In the genomic region with DNA sequence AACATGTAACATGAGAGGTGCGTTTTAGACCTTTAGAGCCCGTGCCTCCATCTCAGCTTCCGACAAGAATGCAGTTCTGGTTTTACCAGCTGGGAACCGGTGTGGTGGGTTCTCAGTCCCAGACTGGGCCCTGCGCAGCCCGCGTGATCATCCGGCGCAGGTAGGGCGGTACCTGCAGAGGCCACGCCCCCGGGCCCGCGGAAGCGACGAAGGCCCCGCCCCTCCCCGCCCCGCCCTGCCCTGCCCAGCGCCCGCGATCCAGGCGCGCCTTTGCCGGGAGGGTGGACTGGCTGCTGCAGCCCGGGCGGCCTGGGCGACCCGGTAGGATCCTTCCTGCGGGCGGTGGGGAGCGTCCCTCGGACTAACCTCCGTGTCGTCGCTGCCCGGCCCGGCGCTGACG, we compare ENCODE assay signal across 8 mouse cellular contexts. TPM values are rescaled to one million over a fixed set of nuclear protein-coding genes. Genes with fewer than 3 reads are reported as not detected.
DNase-seq lines count a peak whose midpoint lies in the region; ATAC-seq and TF ChIP-seq lines count a peak whose summit lies in the region.
"Not testable (repeated sequence)": the region's sequence is repeated elsewhere in the genome, so short reads cannot be mapped to it uniquely, and the experiment has no call there.

Fam177a (plus strand) TSS at position 228 of the 400 bp plus-strand sequence.

- not testable (repeated sequence) for TF ChIP-seq CTCF in bone marrow, adult 2 months (IDR thresholded peaks at IDR 0.05; ENCODE audit: control insufficient read depth, insufficient read depth, low read length); hindbrain, postnatal 0 days (IDR thresholded peaks at IDR 0.05; ENCODE audit: low read depth); left cerebral cortex, adult 2 months (IDR thresholded peaks at IDR 0.05); liver, embryonic 14.5 days (IDR thresholded peaks at IDR 0.05; ENCODE audit: low read depth); stomach, postnatal 0 days (IDR thresholded peaks at IDR 0.05; ENCODE audit: low read depth)

- not testable (repeated sequence) for H3K36me3 ChIP-seq in forebrain, embryonic 11.5 days (ENCODE audit: control insufficient read depth, insufficient read depth, low read length); heart, embryonic 14.5 days (ENCODE audit: control insufficient read depth, insufficient read depth, low read length); hindbrain, postnatal 0 days (ENCODE audit: insufficient read depth, low read length); liver, embryonic 14.5 days (replicated peaks; ENCODE audit: control insufficient read depth, insufficient read depth, low read depth); midbrain, embryonic 13.5 days; stomach, postnatal 0 days (ENCODE audit: control insufficient read depth, insufficient read depth, low read length)

- not testable (repeated sequence) for H3K27me3 ChIP-seq in forebrain, embryonic 11.5 days (ENCODE audit: control insufficient read depth, insufficient read depth, low read length); heart, embryonic 14.5 days (ENCODE audit: control insufficient read depth, insufficient read depth, low read length); hindbrain, postnatal 0 days (ENCODE audit: insufficient read depth, low read length); liver, embryonic 14.5 days (ENCODE audit: control insufficient read depth, insufficient read depth, low read length); midbrain, embryonic 13.5 days; stomach, postnatal 0 days (ENCODE audit: control insufficient read depth, insufficient read depth, low read length)

- not testable (repeated sequence) for H3K27ac ChIP-seq in bone marrow, adult 2 months (ENCODE audit: control insufficient read depth, insufficient read depth, low read depth, low read length, poor library complexity); forebrain, embryonic 11.5 days (ENCODE audit: low read depth, low read length); heart, embryonic 14.5 days (replicated peaks in 1 of 2; ENCODE audit: control insufficient read depth in 1 of 2, insufficient read depth in 1 of 2, low read depth in 2 of 2, low read length in 2 of 2); hindbrain, postnatal 0 days; left cerebral cortex, adult 2 months; liver, embryonic 14.5 days; midbrain, embryonic 13.5 days; stomach, postnatal 0 days (replicated peaks)

- not testable (repeated sequence) for H3K9ac ChIP-seq in forebrain, embryonic 11.5 days (ENCODE audit: low read length); heart, embryonic 14.5 days (ENCODE audit: low read length); hindbrain, postnatal 0 days (replicated peaks; ENCODE audit: low read length); liver, embryonic 14.5 days (replicated peaks); midbrain, embryonic 13.5 days (replicated peaks); stomach, postnatal 0 days (ENCODE audit: low read length)

- H3K4me2 ChIP-seq in forebrain, embryonic 11.5 days (ENCODE audit: low read depth, low read length, severe bottlenecking); heart, embryonic 14.5 days (ENCODE audit: low read length); hindbrain, postnatal 0 days (ENCODE audit: low read depth, low read length); liver, embryonic 14.5 days (ENCODE audit: low read depth); midbrain, embryonic 13.5 days (replicated peaks); stomach, postnatal 0 days (replicated peaks; ENCODE audit: low read depth): not testable (repeated sequence)

- not testable (repeated sequence) for H3K4me3 ChIP-seq in bone marrow, adult 2 months (replicated peaks; ENCODE audit: control insufficient read depth, low read depth, low read length); forebrain, embryonic 11.5 days (ENCODE audit: low read depth, low read length); heart, embryonic 14.5 days (ENCODE audit: control insufficient read depth in 1 of 2, insufficient read depth in 1 of 2, low read depth in 1 of 2, low read length in 2 of 2); hindbrain, postnatal 0 days (ENCODE audit: low read length); left cerebral cortex, adult 2 months; liver, embryonic 14.5 days (ENCODE audit: insufficient read depth in 1 of 2, low read depth in 2 of 2, low read length in 2 of 2); midbrain, embryonic 13.5 days (replicated peaks); stomach, postnatal 0 days (ENCODE audit: low read depth, low read length)

- not testable (repeated sequence) for H3K9me3 ChIP-seq in forebrain, embryonic 11.5 days (ENCODE audit: control insufficient read depth, low read length); heart, embryonic 14.5 days (ENCODE audit: control insufficient read depth, low read length); hindbrain, postnatal 0 days (ENCODE audit: low read length); liver, embryonic 14.5 days (ENCODE audit: control insufficient read depth, low read length); midbrain, embryonic 13.5 days; stomach, postnatal 0 days (ENCODE audit: control insufficient read depth, low read length)

- intact Hi-C loops in left cerebral cortex, adult 2 months (cut with DNase I) = not testable (repeated sequence)

- DNase-seq in forebrain, embryonic 11.5 days (ENCODE audit: low spot score); hindbrain, postnatal 0 days (ENCODE audit: low spot score); left cerebral cortex, adult 2 months (ENCODE audit: extremely low spot score in 1 of 2, low spot score in 2 of 2); liver, embryonic 14.5 days (ENCODE audit: low read depth in 3 of 3, low spot score in 3 of 3); stomach, postnatal 0 days (ENCODE audit: low spot score): not testable (repeated sequence)

- TF ChIP-seq EP300 in liver, embryonic 14.5 days (IDR thresholded peaks at IDR 0.05; ENCODE audit: low read depth); stomach, postnatal 0 days (optimal IDR thresholded peaks at IDR 0.05): not testable (repeated sequence)

- ATAC-seq in forebrain, embryonic 11.5 days (replicated peaks; ENCODE audit: low FRiP score) = peak; percentile 99
- peak; percentile 93 for ATAC-seq in heart, embryonic 14.5 days (ENCODE audit: insufficient number of reproducible peaks, insufficient read depth, low FRiP score, low read depth)
- peak; percentile 98 for ATAC-seq in hindbrain, postnatal 0 days
- peak; percentile 97 for ATAC-seq in liver, embryonic 14.5 days (ENCODE audit: insufficient read depth)
- peak; percentile 96 for ATAC-seq in midbrain, embryonic 13.5 days
- ATAC-seq in stomach, postnatal 0 days (ENCODE audit: low FRiP score, low TSS enrichment) = peak; percentile 99

- TF ChIP-seq POLR2A in bone marrow, adult 2 months (IDR thresholded peaks at IDR 0.05; ENCODE audit: borderline replicate concordance, control insufficient read depth, low read depth, low read length) = not testable (repeated sequence)

- no CpG with 5 or more reads among the region's 40 CpGs for WGBS in bone marrow, adult 2 months
- WGBS in forebrain, embryonic 11.5 days = no CpG with 5 or more reads among the region's 40 CpGs
- WGBS in heart, embryonic 14.5 days = no CpG with 5 or more reads among the region's 40 CpGs
- no CpG with 5 or more reads among the region's 40 CpGs for WGBS in hindbrain, postnatal 0 days
- WGBS in liver, embryonic 14.5 days (ENCODE audit: insufficient replicate concordance) = no CpG with 5 or more reads among the region's 40 CpGs
- WGBS in midbrain, embryonic 13.5 days = no CpG with 5 or more reads among the region's 40 CpGs
- no CpG with 5 or more reads among the region's 40 CpGs for WGBS in stomach, postnatal 0 days

- H3K4me1 ChIP-seq in bone marrow, adult 2 months (ENCODE audit: control insufficient read depth, insufficient read depth, low read length); forebrain, embryonic 11.5 days (replicated peaks; ENCODE audit: control insufficient read depth, insufficient read depth, low read length); heart, embryonic 14.5 days (ENCODE audit: control insufficient read depth in 2 of 2, insufficient read depth in 2 of 2, low read length in 2 of 2); hindbrain, postnatal 0 days (ENCODE audit: insufficient read depth, low read length); liver, embryonic 14.5 days (replicated peaks; ENCODE audit: control insufficient read depth in 2 of 2, insufficient read depth in 2 of 2, low read length in 1 of 2); midbrain, embryonic 13.5 days (replicated peaks); stomach, postnatal 0 days (replicated peaks; ENCODE audit: control insufficient read depth, insufficient read depth): not testable (repeated sequence)

RNA-seq across cellular contexts. Expression of gene Fam177a, which starts in this region (rescaled TPM):
- 8.0 and 12.0 TPM in 2 replicates for polyA plus RNA-seq in bone marrow, adult 2 months (2011; ENCODE audit: insufficient read depth, insufficient read length, low replicate concordance, missing spikeins)
- 12.3 and 15.7 TPM in 2 replicates for polyA plus RNA-seq in forebrain, embryonic 11.5 days (2014; fragmentation: Nextera tagmentation; extraction: Ambion mirVana)
- 18.6 and 19.4 TPM in 2 replicates for polyA plus RNA-seq in heart, embryonic 14.5 days (2014; fragmentation: Nextera tagmentation; extraction: Ambion mirVana)
- 34.5 and 34.8 TPM in 2 replicates for total RNA-seq in hindbrain, postnatal 0 days (2014; rRNA removed)
- 83.1 and 85.5 TPM in 2 replicates for polyA plus RNA-seq in hindbrain, postnatal 0 days (2015; fragmentation: Nextera tagmentation; extraction: Ambion mirVana)
- total RNA-seq in left cerebral cortex, adult 2 months (2021) = 10 to 100 TPM; 15.8 to 18.9 TPM
- 2.3 and 3.8 TPM in 2 replicates for polyA plus RNA-seq in liver, embryonic 14.5 days (2012; rRNA removed)
- polyA plus RNA-seq in liver, embryonic 14.5 days (2014; fragmentation: Nextera tagmentation; extraction: Ambion mirVana) = 7.3 and 8.0 TPM in 2 replicates
- 33.4 and 34.2 TPM in 2 replicates for polyA plus RNA-seq in midbrain, embryonic 13.5 days (2015; fragmentation: Nextera tagmentation; extraction: Ambion mirVana)
- polyA plus RNA-seq in stomach, postnatal 0 days (2015; fragmentation: Nextera tagmentation; extraction: Ambion mirVana) = 28.1 and 30.2 TPM in 2 replicates
